Mouse (Mus musculus) lung, postnatal 0 days (tissue): ENCODE results near the gene Cyp2w1.

Source experiments
- CTCF ChIP-seq: IDR thresholded peaks from 2 replicates; pipeline ENCODE4 v1.5.1; 2016; ENCODE audit warnings: antibody characterized with exemption, mild to moderate bottlenecking
- EP300 ChIP-seq: IDR thresholded peaks from 2 replicates; pipeline ENCODE4 v1.6.1; 2016; ENCODE audit warnings: antibody characterized with exemption, mild to moderate bottlenecking, control low read depth

DNA sequence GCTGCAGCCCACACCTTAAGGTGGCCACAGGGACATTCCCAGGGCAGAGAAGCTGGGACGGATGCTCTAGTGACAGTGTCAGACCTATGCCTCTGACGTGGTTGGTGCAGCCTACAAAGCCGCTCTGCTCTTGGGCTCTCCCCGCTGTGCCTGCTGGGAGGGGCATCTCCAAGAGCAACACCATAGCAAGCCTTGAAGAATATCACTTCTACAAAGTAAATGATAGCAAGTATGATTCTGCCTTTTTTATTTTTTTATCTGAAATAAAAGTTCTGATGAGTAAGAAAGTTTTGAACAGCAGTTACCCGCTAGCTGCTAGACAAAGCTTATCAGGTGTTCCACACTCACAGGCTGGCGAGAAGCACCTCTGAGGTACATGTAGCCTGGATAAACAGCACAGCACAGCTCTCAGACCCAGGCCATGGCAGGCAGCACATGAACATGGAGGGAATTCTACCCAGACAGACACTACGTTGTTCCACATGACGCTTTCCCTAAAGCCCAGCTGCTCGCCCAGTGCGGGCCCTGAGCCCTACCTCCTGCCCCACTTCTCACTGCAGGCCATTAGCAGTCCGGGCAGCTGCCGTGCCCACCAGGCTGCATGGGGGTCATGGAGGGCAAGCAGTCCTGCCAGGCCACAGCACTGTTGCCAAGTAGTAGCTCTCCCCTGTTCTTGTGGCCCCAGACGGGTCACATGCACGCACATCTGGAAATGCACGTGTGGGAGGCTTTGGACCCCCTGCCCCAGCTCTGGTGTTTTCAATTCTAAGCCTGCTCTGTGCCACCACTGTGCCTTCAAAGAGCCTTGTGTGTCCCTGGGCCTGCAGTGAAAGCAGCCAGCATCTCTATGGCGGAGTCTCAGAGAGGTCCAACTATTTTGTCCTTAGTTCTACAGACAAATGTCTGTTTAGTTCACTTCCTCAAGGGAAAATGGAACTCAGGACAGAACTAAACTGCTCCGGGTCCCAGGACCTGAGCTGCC lies 36.6 kb downstream of the Cyp2w1 start:
- TF ChIP-seq CTCF (no peak), EP300 (no peak)
